24 mouse cellular contexts compared by ENCODE assay signal in the genomic region with DNA sequence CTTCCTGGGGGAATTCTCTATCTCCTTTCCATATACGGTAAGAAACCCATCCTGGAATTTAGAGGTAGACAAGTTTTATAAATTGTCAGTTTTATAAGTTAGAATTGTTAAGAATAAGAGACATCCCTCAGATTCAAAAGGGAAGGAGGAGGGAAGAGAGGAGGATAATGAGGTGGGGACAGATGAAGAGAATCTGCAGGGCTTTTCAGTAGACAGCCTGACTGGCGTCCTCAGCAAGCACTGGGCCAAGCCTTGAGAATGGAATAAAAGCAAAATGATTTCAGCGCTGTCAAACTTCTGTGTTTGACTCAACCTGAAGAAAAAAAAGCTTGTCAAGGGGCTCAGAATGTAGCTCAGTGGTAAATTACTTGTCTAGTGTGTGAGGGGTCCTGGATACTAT.
DNase-seq lines count a peak whose midpoint lies in the region; ATAC-seq and TF ChIP-seq lines count a peak whose summit lies in the region.
"Had no signal": no experiment of that assay in that cellular context is flagged by ENCODE, and none has a peak within 500 bp of the region (broad histone marks: within the 10 kb centered on the region; RNA-seq: fewer than 3 reads in every experiment).

No protein-coding gene starts in this region.

- H3K27ac ChIP-seq in lung, embryonic 14.5 days (ENCODE audit: low read depth), result peak overlapping the region; percentile 48; the same call in 1 of the 2 replicates
- H3K27ac ChIP-seq in lung, postnatal 0 days (ENCODE audit: low read length), result no peak overlapping the region
- H3K27ac ChIP-seq in kidney, embryonic 14.5 days (ENCODE audit: low read depth, low read length), result no peak overlapping the region
- H3K27ac ChIP-seq: embryonic facial prominence, embryonic 10.5 days; embryonic facial prominence, embryonic 13.5 days; forebrain, embryonic 10.5 days; forebrain, embryonic 13.5 days; hindbrain, embryonic 12.5 days; hindbrain, embryonic 15.5 days had no signal

- H3K4me3 ChIP-seq in lung, embryonic 14.5 days (ENCODE audit: low read depth, low read length), result no peak overlapping the region
- H3K4me3 ChIP-seq in lung, adult 2 months (replicated peaks; ENCODE audit: extremely low read depth, low read depth, low read length), result no peak overlapping the region
- no peak overlapping the region for H3K4me3 ChIP-seq in lung, postnatal 0 days (ENCODE audit: low read depth, low read length)
- no peak overlapping the region for H3K4me3 ChIP-seq in kidney, embryonic 14.5 days (ENCODE audit: low read length)
- H3K4me3 ChIP-seq: embryonic facial prominence, embryonic 10.5 days; embryonic facial prominence, embryonic 13.5 days; forebrain, embryonic 10.5 days; forebrain, embryonic 13.5 days; hindbrain, embryonic 12.5 days; hindbrain, embryonic 15.5 days had no signal

- WGBS in lung, embryonic 14.5 days, result 39% methylated on average over 3 of the region's 3 CpGs
- 78% methylated on average over 3 of the region's 3 CpGs for WGBS in lung, adult 2 months
- WGBS in lung, postnatal 0 days, result 68% methylated on average over 3 of the region's 3 CpGs
- WGBS in kidney, embryonic 14.5 days, result 95% methylated on average over 3 of the region's 3 CpGs

- H3K9ac ChIP-seq in lung, embryonic 14.5 days, result no peak overlapping the region
- H3K9ac ChIP-seq in lung, postnatal 0 days (replicated peaks; ENCODE audit: low read depth), result no peak overlapping the region
- H3K9ac ChIP-seq in kidney, embryonic 14.5 days (ENCODE audit: low read depth, low read length), result no peak overlapping the region
- H3K9ac ChIP-seq: embryonic facial prominence, embryonic 13.5 days; forebrain, embryonic 13.5 days; hindbrain, embryonic 12.5 days; hindbrain, embryonic 15.5 days had no signal

- H3K9me3 ChIP-seq in lung, embryonic 14.5 days (ENCODE audit: low read depth, low read length), result no peaks in the 10 kb centered on the region
- no peaks in the 10 kb centered on the region for H3K9me3 ChIP-seq in lung, postnatal 0 days (ENCODE audit: low read length)
- no peaks in the 10 kb centered on the region for H3K9me3 ChIP-seq in kidney, embryonic 14.5 days (ENCODE audit: control insufficient read depth, low read length)
- H3K9me3 ChIP-seq: embryonic facial prominence, embryonic 10.5 days; embryonic facial prominence, embryonic 13.5 days; forebrain, embryonic 10.5 days; forebrain, embryonic 13.5 days; hindbrain, embryonic 12.5 days; hindbrain, embryonic 15.5 days had no signal

- DNase-seq in lung, embryonic 14.5 days, result peak; percentile 86
- DNase-seq in lung, adult 2 months, result no peak
- DNase-seq in lung, postnatal 0 days (ENCODE audit: low spot score), result peak; percentile 59
- DNase-seq in lung, postnatal 4 days, result no peak
- DNase-seq in lung, postnatal 25 days (ENCODE audit: low spot score), result peak; percentile 19
- DNase-seq: adrenal gland, adult 8-10 months; adrenal gland, postnatal 25 days; cerebellum, adult 11-12 months; cerebellum, adult 8-10 months; cerebellum, postnatal 10 days; cerebellum, postnatal 36 days; embryo, embryonic 11 days; gastrocnemius, postnatal 10 days; heart, adult 11 months had no signal

- TF ChIP-seq POLR2A in lung, adult 2 months (IDR thresholded peaks at IDR 0.05; ENCODE audit: borderline replicate concordance, extremely low read depth, low read depth, low read length), result no peak

- TF ChIP-seq EP300 in lung, postnatal 0 days (IDR thresholded peaks at IDR 0.05), result no peak

- ATAC-seq in lung, embryonic 14.5 days (ENCODE audit: insufficient read depth), result peak; percentile 64; the same call in 1 of the 2 replicates
- ATAC-seq in lung, postnatal 0 days, result no peak
- no peak for ATAC-seq in kidney, embryonic 14.5 days (ENCODE audit: low FRiP score, low TSS enrichment)
- ATAC-seq: activated CD4-positive, CD25-positive, alpha-beta regulatory T cell, adult 4 months; forebrain, embryonic 13.5 days; forebrain, embryonic 16.5 days had no signal

- H3K36me3 ChIP-seq in lung, embryonic 14.5 days (ENCODE audit: insufficient read depth), result 0 out of 2 replicates have a peak, but pooled peaks cover 3% of the 10 kb centered on the region
- H3K36me3 ChIP-seq in lung, postnatal 0 days (ENCODE audit: insufficient read depth, low read length), result no peaks in the 10 kb centered on the region
- H3K36me3 ChIP-seq in kidney, embryonic 14.5 days (ENCODE audit: control insufficient read depth, insufficient read depth, low read length), result no peaks in the 10 kb centered on the region
- H3K36me3 ChIP-seq: hindbrain, embryonic 15.5 days had no signal

- TF ChIP-seq CTCF in lung, embryonic 14.5 days (IDR thresholded peaks at IDR 0.05; ENCODE audit: low read depth), result no peak
- no peak for TF ChIP-seq CTCF in lung, adult 2 months (IDR thresholded peaks at IDR 0.05; ENCODE audit: insufficient read depth, low read length)
- no peak for TF ChIP-seq CTCF in lung, postnatal 0 days (IDR thresholded peaks at IDR 0.05)

- peaks cover 18% of the 10 kb centered on the region; the same call in 1 of the 2 replicates for H3K27me3 ChIP-seq in lung, embryonic 14.5 days (ENCODE audit: insufficient read depth, low read length)
- H3K27me3 ChIP-seq in lung, postnatal 0 days (replicated peaks; ENCODE audit: insufficient read depth, low read length), result peaks cover 6% of the 10 kb centered on the region; the same call in 1 of the 2 replicates
- no peaks in the 10 kb centered on the region for H3K27me3 ChIP-seq in kidney, embryonic 14.5 days (ENCODE audit: control insufficient read depth, insufficient read depth, low read length)
- H3K27me3 ChIP-seq: embryonic facial prominence, embryonic 13.5 days; forebrain, embryonic 13.5 days; hindbrain, embryonic 12.5 days; hindbrain, embryonic 15.5 days had no signal

- peaks cover 7% of the 10 kb centered on the region; the same call in 1 of the 2 replicates for H3K4me1 ChIP-seq in lung, embryonic 14.5 days (ENCODE audit: insufficient read depth)
- no peaks in the 10 kb centered on the region for H3K4me1 ChIP-seq in lung, adult 2 months (ENCODE audit: control insufficient read depth, insufficient read depth, low read length)
- no peaks in the 10 kb centered on the region for H3K4me1 ChIP-seq in lung, postnatal 0 days (ENCODE audit: insufficient read depth, low read depth, low read length)
- H3K4me1 ChIP-seq in kidney, embryonic 14.5 days (ENCODE audit: control insufficient read depth, insufficient read depth, low read length), result no peaks in the 10 kb centered on the region
- H3K4me1 ChIP-seq: forebrain, embryonic 10.5 days; forebrain, embryonic 13.5 days; hindbrain, embryonic 12.5 days; hindbrain, embryonic 15.5 days had no signal

- no peak overlapping the region for H3K4me2 ChIP-seq in lung, embryonic 14.5 days
- no peak overlapping the region for H3K4me2 ChIP-seq in lung, postnatal 0 days (replicated peaks; ENCODE audit: low read depth, low read length)
- H3K4me2 ChIP-seq in kidney, embryonic 14.5 days (replicated peaks; ENCODE audit: low read depth, low read length), result no peak overlapping the region
- H3K4me2 ChIP-seq: embryonic facial prominence, embryonic 13.5 days; forebrain, embryonic 13.5 days; heart, embryonic 11.5 days; hindbrain, embryonic 12.5 days; hindbrain, embryonic 15.5 days had no signal

Comparison
In these comparisons a context has a peak if more than half of its experiments do, and no peak if none do; other contexts are left out.
1. DNase-seq: peak in lung, embryonic 14.5 days (single experiment), lung, postnatal 0 days (single experiment) and lung, postnatal 25 days (single experiment); none in lung, adult 2 months (single experiment) and lung, postnatal 4 days (0 of 2).